Mouse (Mus musculus): ENCODE data around the gene Gm49361.
A peak's percentile ranks its signal among the peaks of the same experiment; 100 is the strongest.

Gm49361 gene

GRCm38 (mm10) chr14:57729975-57730499, 15.9 kb downstream of the Gm49361 start:
- DNase-seq (ENCODE audit: low spot score) = no peak

DNA sequence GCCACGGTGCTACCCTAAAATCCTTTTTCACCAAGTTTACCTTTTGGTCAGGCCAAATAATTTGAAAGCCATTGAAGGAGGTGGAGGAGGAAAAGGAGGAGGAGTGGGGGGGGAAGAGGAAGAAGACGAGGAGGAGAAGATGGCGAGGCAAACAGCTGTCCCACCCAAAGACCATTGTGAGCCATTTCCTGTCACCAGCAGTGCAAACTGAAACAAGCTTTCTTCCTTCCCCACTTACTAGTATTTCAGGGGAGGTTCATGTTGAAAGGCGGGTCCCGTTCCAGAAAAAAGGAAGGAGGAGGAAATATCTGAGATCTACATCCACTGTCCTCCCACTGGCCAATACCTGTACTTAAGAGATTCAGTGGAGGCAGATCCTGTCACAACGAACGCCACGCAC, 16.5 kb downstream of the Gm49361 start:
- no peak for DNase-seq (ENCODE audit: low spot score)

DNA sequence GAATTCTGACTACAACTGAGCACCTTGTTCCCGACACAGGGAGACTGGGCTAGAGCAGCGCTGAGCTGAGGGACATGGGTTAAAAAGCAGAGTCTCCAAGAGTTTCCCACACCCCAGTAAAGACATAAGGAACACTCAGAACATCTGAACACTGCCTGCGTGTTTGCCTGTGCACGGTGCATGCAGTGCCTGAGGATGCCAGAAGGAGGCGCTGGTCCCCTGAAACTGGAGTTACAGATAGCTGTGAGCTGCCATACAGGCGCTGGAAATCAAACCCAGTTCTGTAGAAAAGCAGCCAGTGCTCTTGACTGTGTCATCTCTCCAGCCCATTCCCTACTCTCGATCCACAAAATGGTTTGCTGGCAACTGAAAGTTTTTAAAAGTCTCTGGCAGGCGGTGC, 19.7 kb downstream of the Gm49361 start:
- no peak for DNase-seq (ENCODE audit: low spot score)

DNA sequence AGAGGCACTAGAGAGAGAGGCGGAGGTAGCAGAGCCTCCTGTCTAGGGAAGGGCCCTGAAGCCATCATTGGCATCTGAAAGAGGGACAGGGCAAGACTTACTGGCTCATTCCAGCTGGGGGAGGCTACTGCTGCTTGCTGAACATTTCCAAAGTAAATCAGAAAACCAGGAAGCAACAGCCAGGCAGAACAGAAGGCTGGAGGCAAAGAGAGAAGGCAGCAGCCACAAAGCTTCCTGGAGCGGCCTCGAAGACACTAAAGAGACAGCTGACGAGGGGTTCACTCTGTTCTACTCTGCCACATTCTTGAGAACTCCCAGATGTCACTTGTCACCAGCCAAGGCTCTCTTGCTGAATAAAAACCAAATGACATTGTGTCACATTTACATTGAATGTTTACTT, 21.4 kb downstream of the Gm49361 start:
- no peak for DNase-seq (ENCODE audit: low spot score)

GRCm38 (mm10) chr14:57718245-57718644, 27.7 kb downstream of the Gm49361 start:
- no peak for DNase-seq (ENCODE audit: low spot score)

DNA sequence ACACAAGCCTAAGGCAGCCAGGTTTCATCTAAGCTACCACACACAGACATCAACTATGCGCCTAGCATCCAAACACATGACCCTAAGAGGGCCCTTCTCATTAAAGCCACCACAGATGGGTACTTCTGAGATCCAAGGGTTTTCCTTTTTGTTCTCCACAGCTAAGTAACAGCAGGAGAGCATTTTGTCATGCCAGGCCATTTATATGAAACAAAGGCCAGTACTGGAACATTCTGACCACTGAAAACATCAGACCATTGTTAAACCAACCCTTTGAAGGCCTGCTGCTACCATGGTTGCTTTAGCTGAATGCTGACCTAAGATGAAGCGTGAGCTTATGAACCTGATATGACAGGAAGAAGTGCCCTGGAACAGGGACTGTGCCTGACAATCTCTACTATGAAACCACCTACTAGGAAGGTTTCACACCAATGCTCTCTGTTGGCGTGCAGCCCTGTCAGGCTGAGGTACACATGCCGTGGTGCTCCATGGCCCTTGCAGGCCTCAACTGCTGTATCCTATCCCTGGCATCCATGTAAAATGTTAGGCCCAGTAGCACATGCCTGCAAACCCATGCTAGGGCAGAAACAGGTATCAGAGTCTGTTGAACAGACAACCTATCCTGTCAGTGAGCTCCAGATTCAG, 29.2 kb downstream of the Gm49361 start:
- DNase-seq (ENCODE audit: low spot score) = peak; percentile 57

- no peak for DNase-seq (ENCODE audit: low spot score)
These were observed 33.0 kb downstream of the Gm49361 start for GRCm38 (mm10) chr14:57712884-57713283.

DNA sequence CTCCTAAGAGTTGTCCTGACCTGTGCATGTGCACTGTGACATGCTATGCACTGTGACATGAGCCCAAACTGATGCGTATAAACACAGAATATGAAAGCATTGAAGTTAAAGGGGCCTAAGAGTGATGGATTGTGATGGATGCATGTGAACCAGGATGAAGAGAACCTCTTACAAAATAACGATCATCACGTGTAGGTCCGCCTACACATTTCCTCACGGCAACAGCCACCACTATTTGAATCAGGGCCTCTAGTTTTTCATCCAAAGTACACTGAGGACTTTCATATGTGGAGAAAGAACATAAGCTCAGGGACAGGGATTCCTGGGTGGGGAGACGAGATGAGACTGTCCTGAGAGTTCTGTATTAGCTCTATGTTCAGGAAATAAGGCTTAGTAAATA, 34.8 kb downstream of the Gm49361 start:
- no peak for DNase-seq (ENCODE audit: low spot score)

GRCm38 (mm10) chr14:57709171-57709570, 36.7 kb downstream of the Gm49361 start:
- peak; percentile 62 for DNase-seq (ENCODE audit: low spot score)

DNA sequence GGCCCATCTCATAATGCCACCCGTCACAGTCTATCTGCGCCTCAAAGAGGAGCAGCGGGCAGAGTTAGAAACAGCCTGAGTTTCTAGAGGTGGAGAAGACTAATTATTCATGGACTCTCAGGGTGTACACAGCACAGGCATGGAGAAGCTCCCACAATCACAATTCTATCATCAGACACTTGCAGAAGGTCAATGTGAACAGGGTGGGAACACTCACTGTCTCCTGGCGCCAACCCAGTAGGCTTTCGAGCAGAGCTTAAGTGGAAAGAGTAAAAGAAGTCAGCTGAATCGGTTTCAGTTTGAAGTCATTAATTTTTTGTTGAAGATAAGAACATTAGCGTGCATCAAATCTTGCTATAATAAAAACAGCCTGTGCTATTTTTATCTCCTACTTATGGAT, 37.3 kb downstream of the Gm49361 start:
- no peak for DNase-seq (ENCODE audit: low spot score)

- no peak for DNase-seq (ENCODE audit: low spot score)
These were observed 38.6 kb downstream of the Gm49361 start for GRCm38 (mm10) chr14:57707100-57707893.

DNA sequence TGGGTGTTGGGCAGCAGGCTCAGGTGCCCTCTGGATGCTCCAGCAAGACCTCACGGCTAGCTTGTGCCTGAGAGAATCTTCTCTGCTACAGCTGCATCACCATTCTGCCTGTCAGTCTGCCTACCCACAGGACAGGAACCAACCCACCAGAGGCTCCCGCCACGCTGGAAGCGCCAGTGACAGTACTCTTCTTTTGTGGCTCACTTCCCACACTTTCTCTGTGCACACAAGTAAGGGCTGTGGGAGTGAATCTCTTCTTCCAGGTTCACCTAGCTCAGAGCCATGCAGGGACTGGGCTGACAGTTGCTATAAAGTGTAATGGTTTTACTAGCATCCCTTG, 39.2 kb downstream of the Gm49361 start:
- no peak for DNase-seq (ENCODE audit: low spot score)

DNA sequence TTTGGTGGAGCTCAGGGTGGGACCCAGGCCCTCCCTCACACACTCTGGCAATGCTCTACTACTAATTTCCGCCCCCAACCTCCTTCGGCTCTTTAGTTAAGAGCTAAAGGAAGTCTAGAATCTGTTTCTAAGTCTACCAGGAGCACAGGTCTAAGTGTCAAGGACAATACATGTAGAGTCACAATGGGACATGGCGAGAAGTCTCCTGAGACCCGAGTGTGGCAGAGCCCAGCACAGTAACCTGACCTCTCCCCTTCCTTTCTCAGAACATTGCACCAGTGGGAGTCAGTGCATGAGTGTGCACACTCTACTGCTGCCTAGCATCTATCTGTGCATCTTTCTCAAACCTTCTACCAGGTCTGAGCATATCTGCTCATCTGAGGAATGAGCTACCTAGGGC, 40.1 kb downstream of the Gm49361 start:
- no peak for DNase-seq (ENCODE audit: low spot score)

DNA sequence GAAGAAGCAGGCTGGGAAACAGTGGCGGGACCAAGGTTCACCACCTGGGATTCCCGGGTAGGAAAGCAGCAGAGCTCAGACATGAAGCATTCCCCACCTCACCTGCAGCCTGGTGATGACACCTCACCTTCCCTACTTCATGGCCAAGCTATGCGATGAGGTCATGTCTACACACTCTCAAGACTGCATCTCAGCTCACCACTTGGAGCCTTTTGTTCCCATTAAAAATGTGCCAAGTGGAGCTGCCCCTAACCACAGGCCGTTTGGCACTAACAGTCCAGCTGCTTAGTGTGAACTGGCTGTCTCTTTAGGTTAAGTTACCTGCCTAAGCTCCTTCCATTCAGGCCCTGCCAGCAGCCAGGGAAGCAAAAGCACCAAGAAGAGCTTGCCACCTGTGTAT, 40.8 kb downstream of the Gm49361 start:
- DNase-seq (ENCODE audit: low spot score) = no peak

DNA sequence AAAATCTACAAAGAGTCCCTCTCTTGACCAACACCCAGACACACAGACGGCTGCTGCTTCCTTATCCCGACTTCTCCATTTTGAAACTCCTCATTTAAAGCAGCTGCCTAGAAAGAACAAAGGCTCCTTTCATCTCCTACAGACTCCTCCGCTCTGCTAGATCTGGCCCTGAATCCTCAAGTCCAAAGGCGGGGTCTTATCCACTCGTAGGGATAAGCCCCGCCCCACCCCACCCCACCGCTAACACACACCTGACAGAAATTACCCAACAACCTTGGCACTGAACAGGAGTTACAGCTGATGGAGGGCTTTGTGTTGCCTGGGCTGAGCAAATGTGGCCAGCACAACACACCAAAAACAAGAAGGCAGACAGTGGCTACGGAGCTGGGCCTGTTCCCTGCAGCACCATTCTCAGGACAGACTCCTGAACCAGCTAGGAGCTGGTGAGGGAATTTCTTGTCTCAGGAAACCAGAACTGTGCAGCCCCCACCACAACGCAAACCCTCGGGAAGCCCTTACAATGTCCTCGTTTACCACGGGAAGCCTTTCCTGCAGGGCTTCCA, 43.9 kb downstream of the Gm49361 start:
- DNase-seq (ENCODE audit: low spot score) = no peak

DNA sequence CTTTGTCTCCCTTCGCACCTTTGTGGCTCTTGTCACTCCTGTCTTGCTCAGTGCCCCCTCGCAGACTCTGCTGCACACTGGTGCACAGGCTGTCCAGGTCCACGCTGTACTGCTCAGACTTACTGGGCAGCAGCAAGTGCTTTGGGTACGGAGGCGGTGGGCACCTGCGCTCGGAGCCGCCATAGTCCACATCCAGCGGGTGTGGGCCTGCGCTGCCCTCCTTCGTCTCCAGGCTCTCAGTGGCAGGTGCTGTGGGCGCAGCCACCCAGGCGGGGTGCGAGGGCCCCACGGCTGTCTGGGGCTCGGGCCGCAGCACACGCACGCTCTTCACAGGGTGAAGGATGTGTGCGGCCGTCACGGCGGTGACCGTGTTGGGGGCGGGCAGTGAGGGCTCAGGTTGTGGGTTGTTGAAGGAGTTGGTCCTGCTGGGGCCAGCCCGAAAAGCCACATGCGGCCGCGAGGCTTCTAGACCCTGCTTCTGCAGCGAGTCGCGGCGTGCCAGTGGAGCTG, 46.4 kb downstream of the Gm49361 start:
- no peak for DNase-seq (ENCODE audit: low spot score)

DNA sequence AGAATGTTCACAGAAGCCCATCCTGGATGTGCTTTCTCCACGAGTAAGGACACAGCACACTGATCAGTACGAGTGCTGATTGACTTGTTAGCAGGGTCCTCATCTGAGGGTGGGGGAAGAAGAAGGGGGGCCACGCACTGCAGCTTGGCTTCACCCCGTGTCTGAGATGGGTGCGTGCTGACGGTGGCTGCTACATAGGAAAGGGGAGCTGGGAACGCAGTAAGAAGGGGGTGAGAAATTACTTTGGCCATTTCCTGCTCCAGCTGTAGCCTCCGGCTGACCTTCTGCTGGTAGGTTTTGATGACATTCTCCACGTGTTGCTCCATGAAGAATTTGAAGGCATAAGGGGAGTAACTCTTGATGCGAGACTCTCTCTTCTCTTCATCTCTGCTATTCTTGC, 46.9 kb downstream of the Gm49361 start:
- DNase-seq (ENCODE audit: low spot score) = no peak

GRCm38 (mm10) chr14:57696066-57696465, 49.8 kb downstream of the Gm49361 start:
- DNase-seq (ENCODE audit: low spot score) = no peak

GRCm38 (mm10) chr14:57695550-57695949, 50.4 kb downstream of the Gm49361 start:
- no peak for DNase-seq (ENCODE audit: low spot score)

DNA sequence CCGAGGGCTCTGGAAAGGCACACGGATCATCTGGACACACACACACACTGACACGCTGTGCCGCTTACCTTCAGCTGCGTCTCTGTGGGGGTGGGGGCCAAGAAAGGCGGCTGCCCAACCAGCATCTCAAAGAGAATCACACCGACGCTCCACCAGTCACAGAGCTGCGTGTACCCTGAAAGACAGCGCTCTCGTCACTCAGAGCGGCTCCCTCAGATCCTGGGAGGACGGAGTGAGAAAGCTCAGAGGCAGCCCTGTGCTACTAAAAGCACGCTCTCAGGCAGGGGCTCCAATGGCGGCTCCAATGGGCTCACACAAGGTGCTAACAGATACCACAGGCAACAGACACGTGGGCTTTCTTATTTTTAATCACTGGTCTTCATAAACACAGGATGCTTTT, 51.7 kb downstream of the Gm49361 start:
- DNase-seq (ENCODE audit: low spot score) = no peak

- DNase-seq (ENCODE audit: low spot score) = no peak
These were observed 53.3 kb downstream of the Gm49361 start for GRCm38 (mm10) chr14:57692517-57693130.

DNA sequence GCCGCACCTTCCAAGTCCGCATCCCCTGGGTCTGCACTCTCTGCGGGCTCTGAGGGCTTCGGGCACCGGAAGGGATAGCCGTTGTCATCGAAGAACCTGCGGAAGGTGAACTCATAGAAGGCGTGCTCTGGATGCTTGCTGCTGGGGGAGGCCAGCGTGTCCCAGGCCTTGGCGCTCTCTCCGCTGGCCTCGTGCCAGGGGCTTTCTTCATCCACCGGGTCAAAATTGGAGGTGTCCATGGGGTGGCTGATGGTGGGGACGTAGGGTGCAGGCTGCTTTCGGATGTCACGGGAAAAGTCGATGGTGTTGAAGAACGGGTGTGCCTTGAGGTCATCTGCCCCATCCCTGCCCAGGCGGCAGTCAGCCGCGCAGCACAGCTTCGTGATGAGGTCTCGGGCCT, 54.6 kb downstream of the Gm49361 start:
- DNase-seq (ENCODE audit: low spot score) = no peak

- DNase-seq (ENCODE audit: low spot score) = no peak
These were observed 55.2 kb downstream of the Gm49361 start for GRCm38 (mm10) chr14:57690681-57691080.

All from retina, embryonic 14.5 days (tissue).